Mouse (Mus musculus) brain, embryonic 14.5 days (tissue): Measurements from ENCODE around the gene Rlbp1. TPM values are rescaled to one million over a fixed set of nuclear protein-coding genes. Genes with fewer than 3 reads are reported as not detected.

ENCODE experiments used
- DNase-seq: peaks from one replicate; pipeline ENCODE4 v3.0.0-alpha.2; 2011; ENCODE audit warnings: low read depth
- CTCF ChIP-seq: fragments of 200-500 bp; IDR thresholded peaks from 2 replicates; pipeline ENCODE4 v1.5.1; 2012; ENCODE audit warnings: inconsistent platforms, mild to moderate bottlenecking, moderate library complexity, borderline replicate concordance; ENCODE audit not compliant: insufficient read depth, insufficient read length; ENCODE audit errors: extremely low read depth
- POLR2A ChIP-seq: fragments of 200-500 bp; IDR thresholded peaks from 2 replicates; pipeline ENCODE4 v1.6.1; 2012; ENCODE audit warnings: mild to moderate bottlenecking, inconsistent platforms, borderline replicate concordance; ENCODE audit not compliant: poor library complexity, insufficient read depth, insufficient read length, severe bottlenecking; ENCODE audit errors: extremely low read depth
- polyA plus RNA-seq: library from polyadenylated mRNA; depleted of rRNA; stranded (reverse); fragments of >200 nt; gene quantifications from 2 replicates; pipeline ENCODE4 v1.2.3, GENCODE M21; 2012

The Rlbp1 gene
- polyA plus RNA-seq, 1 experiment = 26.1 TPM

DNA sequence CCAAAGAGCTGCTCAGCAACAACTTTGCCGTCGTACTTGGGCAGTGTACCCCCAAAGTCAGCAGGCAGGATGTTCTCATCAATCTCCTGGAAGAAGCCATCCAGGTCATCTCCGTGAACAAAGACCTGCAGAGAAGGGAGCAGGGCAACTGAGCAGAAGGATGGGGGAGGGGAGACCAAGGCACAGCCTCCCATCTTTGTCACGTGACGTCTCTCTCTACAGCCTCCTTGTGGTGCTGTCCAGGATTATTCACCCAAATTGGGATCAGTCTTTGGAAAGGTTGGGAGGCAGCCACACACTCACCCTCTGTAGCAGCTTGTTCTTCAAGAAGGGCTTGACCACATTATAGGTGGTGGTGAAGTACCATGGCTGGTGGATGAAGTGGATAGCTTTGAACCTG, 11.3 kb downstream of the Rlbp1 start:
- TF ChIP-seq POLR2A (no peak), CTCF (no peak)
- no peak for DNase-seq

DNA sequence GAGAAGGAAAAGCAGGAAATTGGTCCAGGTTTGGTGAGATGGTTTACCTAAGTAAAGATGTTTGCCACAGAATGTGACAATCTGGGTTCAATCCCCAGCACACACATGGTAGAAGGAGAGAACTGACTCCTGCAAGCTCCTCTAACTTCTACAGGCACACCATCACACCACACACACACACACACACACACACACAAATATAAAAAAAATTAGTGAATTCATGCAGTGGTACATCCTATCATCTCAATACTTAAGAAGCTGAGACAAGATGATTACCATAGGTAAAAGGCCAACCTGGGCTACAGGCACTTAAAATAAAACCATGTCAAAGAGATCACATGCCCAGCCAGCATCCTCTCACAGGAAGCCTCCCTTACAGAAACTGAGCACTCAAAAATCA, 12.8 kb downstream of the Rlbp1 start:
- TF ChIP-seq CTCF (no peak), POLR2A (no peak)
- no peak for DNase-seq

DNA sequence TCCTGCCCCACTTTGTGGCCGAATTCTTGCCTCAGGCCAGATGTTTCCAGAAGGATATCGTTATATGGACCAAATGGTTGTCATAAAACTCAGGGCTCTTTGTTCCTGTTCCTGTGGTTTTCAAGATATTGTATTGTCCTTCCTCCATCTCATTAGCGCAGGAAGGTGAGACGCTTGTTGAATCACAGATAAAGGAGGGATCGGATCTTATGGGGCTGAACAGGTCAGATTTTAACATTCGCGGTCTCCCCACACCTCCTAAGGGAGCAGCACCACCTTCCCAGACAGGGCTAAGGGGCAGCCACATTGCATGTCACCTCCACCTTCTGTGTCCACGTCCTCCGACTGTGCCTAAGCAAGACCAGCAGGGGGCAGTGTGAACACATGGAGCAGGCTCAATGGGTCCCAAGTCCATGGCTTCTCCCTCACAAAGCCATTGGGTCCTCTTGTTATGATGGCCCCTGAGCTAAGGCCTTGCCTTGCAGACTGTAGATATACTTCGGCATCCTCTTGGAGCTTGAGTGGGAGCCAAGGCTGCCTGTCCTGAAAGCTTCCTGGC, 15.4 kb downstream of the Rlbp1 start:
- TF ChIP-seq CTCF (peak; percentile 93), POLR2A (no peak)
- peak; percentile 79 for DNase-seq

DNA sequence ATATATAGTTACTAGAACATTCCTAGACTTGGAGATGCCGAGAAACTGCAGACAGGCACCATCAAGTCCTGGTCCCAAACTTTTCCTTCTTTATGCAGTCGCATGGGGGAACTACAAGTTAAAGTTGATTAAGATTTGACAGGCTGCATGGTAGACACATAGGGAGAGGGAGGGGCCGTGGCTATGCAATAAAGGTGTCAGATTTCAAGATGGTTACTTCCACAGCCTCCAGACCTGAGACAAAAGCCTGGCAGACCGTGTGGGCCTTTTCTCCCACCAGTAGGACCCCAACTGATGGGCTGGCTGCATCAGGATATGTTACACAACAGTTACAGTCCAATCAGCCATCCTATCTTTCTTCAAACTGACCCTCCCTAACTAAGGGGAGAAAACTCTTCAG, 17.4 kb downstream of the Rlbp1 start:
- DNase-seq = no peak
- TF ChIP-seq POLR2A (no peak), CTCF (no peak)

DNA sequence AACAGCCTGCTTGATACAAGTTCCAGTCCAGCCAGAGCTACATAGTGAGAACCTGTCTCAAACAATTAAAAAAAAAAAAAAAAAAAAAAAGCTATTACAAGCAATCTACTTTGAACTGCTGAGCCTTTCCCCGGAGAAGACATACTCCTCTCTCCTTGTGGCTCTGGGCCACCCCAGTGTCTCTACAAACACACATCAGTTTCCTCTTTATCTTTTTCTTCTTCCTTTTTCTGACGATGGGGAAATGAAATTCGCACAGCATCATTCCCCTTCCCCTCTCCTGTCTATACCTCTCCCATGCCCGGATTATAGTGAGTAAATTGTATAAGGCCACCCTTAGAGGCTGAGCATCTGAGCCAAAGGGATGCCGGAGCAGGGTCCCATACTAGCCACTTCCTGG, 18.2 kb downstream of the Rlbp1 start:
- TF ChIP-seq POLR2A (no peak), CTCF (no peak)
- no peak for DNase-seq

DNA sequence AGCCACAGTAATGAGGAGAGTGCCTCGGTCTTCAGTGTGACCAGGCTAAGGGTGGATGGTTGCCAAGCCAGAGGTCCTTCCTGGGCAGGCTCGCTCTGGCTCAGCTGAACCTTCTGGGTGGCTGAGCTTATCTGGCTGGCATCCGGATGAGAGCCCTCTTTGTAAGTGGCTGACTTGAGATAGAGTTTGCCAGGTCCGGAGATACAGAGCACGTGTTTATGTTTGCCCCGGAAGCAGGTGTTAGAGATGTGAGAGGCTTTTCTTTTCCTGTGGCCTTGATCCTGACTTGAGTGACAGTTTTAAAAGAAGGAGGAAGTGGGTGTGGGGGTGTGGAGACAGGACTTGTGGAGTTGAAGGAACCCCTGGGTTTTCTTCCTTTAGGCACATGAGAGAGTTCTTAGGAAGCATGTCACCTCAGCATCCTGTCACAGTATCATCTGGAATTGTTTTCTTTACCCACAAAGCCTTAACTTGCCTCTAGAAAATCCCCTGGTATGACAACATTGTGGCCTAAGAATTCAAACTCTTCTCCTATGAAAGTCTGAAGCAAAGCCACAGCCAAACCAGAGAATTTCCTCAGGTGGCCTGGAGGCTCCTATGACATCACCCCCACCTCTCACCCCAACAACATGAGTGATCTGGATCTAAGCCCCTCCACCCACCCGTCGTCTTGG, 23.3 kb downstream of the Rlbp1 start:
- DNase-seq = peak; percentile 83
- no peak for TF ChIP-seq POLR2A

DNA sequence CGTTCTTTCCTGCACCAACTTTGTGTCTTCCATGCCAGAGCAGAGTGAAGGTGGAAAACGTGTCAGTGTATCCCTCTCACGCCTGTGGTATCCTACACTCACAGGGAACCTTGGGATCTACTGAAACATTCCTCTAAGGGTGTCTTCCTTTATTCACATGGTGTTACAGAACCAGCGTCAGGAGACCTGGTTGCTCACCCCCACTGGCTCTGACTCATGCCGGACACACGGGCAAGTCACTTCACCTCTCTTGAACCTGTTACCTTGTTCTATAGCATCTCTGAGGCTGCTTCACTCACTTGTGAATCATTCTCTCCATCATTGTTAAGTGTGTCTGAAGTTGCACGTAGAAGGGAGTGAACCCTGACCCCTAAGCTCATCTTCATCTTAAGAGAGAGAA, 24.0 kb downstream of the Rlbp1 start:
- DNase-seq = no peak
- no peak for TF ChIP-seq CTCF
- no peak for TF ChIP-seq POLR2A

DNA sequence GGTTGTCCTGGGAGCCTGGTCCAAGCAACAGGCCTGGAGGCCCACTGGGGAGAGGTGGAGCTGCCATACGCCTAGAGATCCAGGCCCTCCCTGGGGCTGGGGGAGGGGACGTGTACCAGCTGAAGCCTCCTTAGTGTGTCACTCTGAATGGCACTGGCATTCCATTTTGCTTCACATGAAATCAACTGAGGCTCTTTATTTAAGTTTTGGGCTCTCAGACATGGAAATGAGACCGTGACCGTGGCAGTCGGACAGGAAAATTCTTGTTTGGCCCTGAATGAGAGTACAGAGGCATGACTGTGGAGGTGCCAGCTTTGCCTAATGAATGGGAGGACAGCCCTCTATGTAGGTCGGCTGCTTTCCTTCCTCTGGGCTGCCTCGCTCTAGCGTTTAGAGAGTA, 24.6 kb downstream of the Rlbp1 start:
- TF ChIP-seq POLR2A = no peak
- peak; percentile 94 for DNase-seq

DNA sequence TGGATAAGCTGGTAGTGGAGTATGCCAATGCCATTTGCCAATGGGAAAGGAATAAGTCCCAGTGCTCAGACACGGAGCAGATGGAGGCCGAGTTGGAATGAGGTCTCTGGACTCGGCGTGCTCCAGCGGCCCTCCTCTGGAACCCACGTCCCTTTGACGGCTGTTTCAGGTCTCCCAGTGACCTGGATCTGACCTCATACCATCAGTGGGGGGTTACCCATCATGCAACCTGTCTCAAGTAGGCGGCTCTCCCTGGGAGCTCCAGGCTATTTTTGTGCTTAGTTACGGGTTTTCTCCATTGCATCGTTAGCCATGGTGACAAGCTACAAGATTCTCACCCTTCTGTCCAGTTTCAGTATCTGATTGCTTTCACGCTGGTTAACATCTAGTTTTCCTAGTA, 26.8 kb downstream of the Rlbp1 start:
- no peak for TF ChIP-seq CTCF
- no peak for TF ChIP-seq POLR2A
- peak; percentile 11 for DNase-seq

DNA sequence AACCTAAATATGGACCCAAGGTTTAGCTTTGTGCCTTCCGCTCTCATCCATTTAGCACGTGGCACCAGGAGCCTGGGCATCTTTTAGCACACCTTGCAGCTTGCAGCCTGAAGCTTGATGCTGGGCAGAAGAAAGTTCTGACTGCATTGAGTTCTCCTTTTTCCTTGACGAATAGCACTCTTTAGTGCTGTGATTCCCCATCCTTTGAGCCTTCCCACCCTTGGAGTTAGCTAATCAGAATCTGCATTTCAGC, 27.7 kb downstream of the Rlbp1 start:
- DNase-seq = no peak

DNA sequence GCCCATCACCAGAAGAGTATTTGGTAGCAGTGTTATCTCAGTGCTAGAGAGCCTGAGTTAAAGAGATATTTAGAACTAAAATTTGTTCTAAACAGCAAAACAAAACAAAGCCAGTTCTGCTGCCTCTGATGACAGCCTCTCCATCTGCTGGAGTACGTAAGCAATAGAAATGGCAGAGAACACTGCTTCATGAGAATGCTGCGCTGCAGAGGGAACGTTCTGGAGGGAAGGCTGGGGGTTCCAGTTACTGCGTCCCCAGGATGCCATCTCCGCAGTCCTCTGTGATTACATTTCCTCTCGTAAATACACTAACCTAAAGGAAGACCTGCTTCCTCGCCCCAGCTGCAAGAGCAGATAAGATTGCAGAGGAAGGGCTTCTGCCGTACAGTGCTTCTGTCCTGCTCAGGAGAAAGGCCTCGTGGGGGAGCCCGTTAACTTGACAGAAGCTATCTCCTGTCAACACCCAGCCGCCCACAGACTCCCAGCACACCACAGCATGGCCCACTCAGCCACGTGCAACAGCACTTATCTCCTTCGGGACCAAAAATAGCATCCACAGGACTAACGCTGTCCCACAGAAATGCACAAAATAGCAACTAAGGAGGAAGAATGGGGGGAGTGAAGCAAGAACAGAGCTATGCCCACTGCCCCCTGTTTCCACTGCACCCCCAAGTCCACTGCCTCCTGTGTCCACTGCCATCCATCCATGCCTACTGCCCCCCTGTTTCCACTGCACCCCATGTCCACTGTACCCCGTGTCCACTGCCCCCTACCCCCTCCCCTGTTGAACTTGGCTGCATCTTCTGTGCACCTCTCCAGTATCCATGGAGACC, 28.3 kb downstream of the Rlbp1 start:
- TF ChIP-seq CTCF = no peak
- no peak for TF ChIP-seq POLR2A
- peak; percentile 17 for DNase-seq

More for the DNA sequence above, 27.7 kb downstream of the Rlbp1 start:
- TF ChIP-seq CTCF (no peak), POLR2A (no peak)
